Mouse (Mus musculus) ES-E14 (cell line): ENCODE measurements around the gene Gramd1b. TPM values are rescaled to one million over a fixed set of nuclear protein-coding genes. Genes with fewer than 3 reads are reported as not detected.

ENCODE experiments used
- DNase-seq: peaks from one replicate; pipeline ENCODE4 v3.0.0-alpha.2; 2013; ENCODE audit warnings: low read depth, low spot score
- H3K27ac ChIP-seq: 2 replicates; pipeline ENCODE4 v1.5.1; 2012; ENCODE audit warnings: low read depth, mild to moderate bottlenecking, low read length, moderate library complexity, mixed read lengths; ENCODE audit not compliant: poor library complexity, insufficient read depth, severe bottlenecking
- H3K36me3 ChIP-seq: 2 replicates; pipeline ENCODE4 v1.6.1; 2012; ENCODE audit warnings: mild to moderate bottlenecking, low read length, moderate library complexity, mixed read lengths; ENCODE audit not compliant: control insufficient read depth, poor library complexity, insufficient read depth, severe bottlenecking
- H3K4me1 ChIP-seq, 2 experiments: fragments of 150-350 bp in 1 of 2; sonication (generic) in 1 of 2; 2 replicates each; pipeline ENCODE4 v1.6.1; 2012; ENCODE audit warnings: low read length in 2 of 2, mild to moderate bottlenecking in 1 of 2, mixed read lengths in 1 of 2; ENCODE audit not compliant: control insufficient read depth in 2 of 2, insufficient read depth in 2 of 2, poor library complexity in 1 of 2
- H3K4me3 ChIP-seq, 2 experiments: fragments of 150-350 bp in 1 of 2; sonication (generic) in 1 of 2; 2 replicates each; pipeline ENCODE4 v1.5.1; 2012; ENCODE audit warnings: low read length in 2 of 2, low read depth in 1 of 2, mild to moderate bottlenecking in 1 of 2, mixed read lengths in 1 of 2; ENCODE audit not compliant: insufficient read depth in 1 of 2, poor library complexity in 1 of 2, severe bottlenecking in 1 of 2
- H3K9ac ChIP-seq: 2 replicates; pipeline ENCODE4 v1.6.1; 2012; ENCODE audit warnings: low read depth, mild to moderate bottlenecking, low read length, mixed read lengths; ENCODE audit not compliant: poor library complexity, insufficient read depth, severe bottlenecking
- H3K9me3 ChIP-seq: fragments of 150-350 bp; sonication (generic); 2 replicates; pipeline ENCODE4 v1.6.1; 2012; ENCODE audit warnings: low read depth, mild to moderate bottlenecking, low read length; ENCODE audit not compliant: control insufficient read depth, insufficient read depth
- CHD2 ChIP-seq: IDR thresholded peaks from 2 replicates; pipeline ENCODE4 v1.6.1; 2014; ENCODE audit warnings: mild to moderate bottlenecking, low read depth, low read length, inconsistent platforms
- HCFC1 ChIP-seq: IDR thresholded peaks from 2 replicates; pipeline ENCODE4 v1.6.1; 2012; ENCODE audit warnings: low read length, inconsistent platforms, borderline replicate concordance; ENCODE audit not compliant: insufficient read depth
- MAFK ChIP-seq: IDR thresholded peaks from 2 replicates; pipeline ENCODE4 v1.6.1; 2014; ENCODE audit warnings: mild to moderate bottlenecking, low read depth, low read length, inconsistent platforms; ENCODE audit not compliant: insufficient read depth
- ZC3H11A ChIP-seq: IDR thresholded peaks from 2 replicates; pipeline ENCODE4 v1.6.1; 2012; ENCODE audit warnings: low read depth, mild to moderate bottlenecking, inconsistent platforms, low read length, borderline replicate concordance
- ZNF384 ChIP-seq: IDR thresholded peaks from 2 replicates; pipeline ENCODE4 v1.6.1; 2012; ENCODE audit warnings: low read depth, low read length, inconsistent platforms
- in situ Hi-C, 2 experiments: fragments of 600-800 bp; cut with MboI; formaldehyde crosslinking; loops; one replicate each; pipeline ENCODE4 v1.15.1; 2025; ENCODE audit warnings: low sequenced_read_pairs in 2 of 2, inconsistent platforms in 1 of 2; ENCODE audit not compliant: unreplicated experiment in 2 of 2
- total RNA-seq: library from RNA; depleted of rRNA; stranded (reverse); fragments of 300-350 nt; gene quantifications from 2 replicates; pipeline ENCODE4 v1.2.3, GENCODE M21; 2012

Gramd1b gene
- total RNA-seq, 1 experiment, result 24.1 TPM

DNA sequence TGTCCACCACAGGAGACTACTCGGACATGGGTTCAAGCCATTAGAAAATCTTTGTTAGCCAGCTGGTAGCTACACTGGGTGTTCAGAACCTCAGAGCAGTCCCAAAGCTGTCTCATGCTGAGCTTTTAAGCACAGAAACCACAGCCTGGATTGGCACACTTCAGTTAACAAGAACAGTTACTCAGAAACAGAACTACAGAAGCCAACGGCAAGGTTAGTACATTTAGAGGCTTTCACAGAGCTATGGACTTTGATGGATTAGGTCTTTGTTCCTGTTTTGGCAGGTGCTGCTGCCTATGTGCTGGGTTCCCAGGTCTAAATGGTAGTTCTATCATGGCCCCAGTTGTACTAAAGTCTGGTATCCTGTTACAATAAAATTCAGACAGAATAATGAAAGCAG, 40.1 kb upstream of the Gramd1b start:
- Histone ChIP-seq H3K36me3 (no peaks in the 10 kb centered on the region), H3K9ac (no peak overlapping the region), H3K9me3 (no peaks in the 10 kb centered on the region), H3K27ac (no peak overlapping the region), H3K4me1 (no peaks in the 10 kb centered on the region), H3K4me3 (no peak overlapping the region)
- in situ Hi-C loops, result no loop called here
- DNase-seq, result no peak
- TF ChIP-seq HCFC1 (no peak), ZNF384 (no peak), MAFK (no peak), CHD2 (no peak), ZC3H11A (no peak)

DNA sequence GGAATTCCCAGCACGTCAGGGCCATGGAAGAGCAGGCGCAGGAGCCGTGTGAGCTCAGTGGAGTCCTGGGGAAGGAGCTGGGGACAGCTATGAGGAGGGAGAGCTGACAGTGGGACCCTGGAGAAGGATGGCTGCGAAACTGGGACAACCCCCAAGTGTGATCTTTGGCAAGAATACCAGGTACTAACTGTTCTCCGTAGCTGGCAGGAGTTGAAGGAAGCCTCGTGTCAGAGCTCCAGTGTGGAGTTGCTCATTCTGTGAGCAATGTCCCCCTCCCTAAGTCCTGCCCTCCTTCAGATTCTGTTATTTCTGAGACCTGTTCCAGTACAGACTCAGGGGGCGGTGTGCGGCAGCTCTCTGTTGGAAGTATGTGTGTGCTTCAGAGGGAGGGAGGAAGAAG, 36.9 kb upstream of the Gramd1b start:
- TF ChIP-seq MAFK (no peak), HCFC1 (no peak), ZNF384 (no peak)
- no peaks in the 10 kb centered on the region for H3K9me3 ChIP-seq
- no peaks in the 10 kb centered on the region for H3K4me1 ChIP-seq
- no peak for DNase-seq
- in situ Hi-C loops, result no loop called here
- H3K4me3 ChIP-seq, result no peak overlapping the region
- no peak overlapping the region for H3K27ac ChIP-seq
- no peaks in the 10 kb centered on the region for H3K36me3 ChIP-seq
- no peak overlapping the region for H3K9ac ChIP-seq

DNA sequence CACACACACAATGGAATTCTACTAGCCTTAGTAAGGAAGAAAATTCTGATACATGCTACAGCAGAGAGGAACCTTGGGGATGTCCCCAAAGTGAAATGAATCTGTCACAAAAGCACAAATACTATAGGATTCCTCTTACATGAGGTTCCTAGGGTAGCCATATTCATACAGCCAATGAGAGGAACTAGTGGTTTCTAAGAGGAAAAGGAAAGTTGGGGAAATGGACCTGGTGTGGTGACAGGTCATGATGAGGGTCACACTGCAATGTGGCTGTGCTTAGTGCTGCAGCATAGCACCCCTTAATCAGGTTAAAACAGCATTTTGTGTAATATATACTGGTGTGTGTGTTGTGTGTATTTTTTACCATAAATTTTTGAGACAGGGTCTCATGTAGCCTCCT, 32.6 kb upstream of the Gramd1b start:
- Histone ChIP-seq H3K4me1 (no peaks in the 10 kb centered on the region), H3K9me3 (no peaks in the 10 kb centered on the region), H3K4me3 (no peak overlapping the region), H3K36me3 (no peaks in the 10 kb centered on the region), H3K9ac (no peak overlapping the region), H3K27ac (no peak overlapping the region)
- DNase-seq, result no peak
- TF ChIP-seq MAFK (no peak), ZC3H11A (no peak), ZNF384 (no peak), HCFC1 (no peak), CHD2 (no peak)
- in situ Hi-C loops, result no loop called here

DNA sequence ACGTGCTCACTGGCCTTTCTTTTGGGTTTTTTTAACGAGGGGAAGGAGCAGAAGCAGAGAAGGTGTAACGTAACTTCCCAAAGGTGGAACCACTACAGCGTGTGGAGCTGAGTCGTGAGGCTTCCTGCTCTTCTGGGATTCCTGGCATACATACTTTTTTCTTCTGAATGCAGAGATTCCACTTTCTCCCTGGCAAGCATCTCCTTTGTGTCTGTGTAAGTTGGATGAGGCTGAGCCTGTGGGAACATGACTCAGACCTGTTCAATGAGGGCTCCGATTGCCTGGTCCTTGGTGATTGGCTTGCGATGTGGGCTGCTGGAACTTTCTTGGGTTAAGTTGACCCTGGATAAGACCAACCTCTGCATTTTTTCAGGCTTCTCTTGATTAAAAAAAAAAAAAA, 28.5 kb upstream of the Gramd1b start:
- Histone ChIP-seq H3K36me3 (no peaks in the 10 kb centered on the region), H3K27ac (no peak overlapping the region), H3K9ac (no peak overlapping the region), H3K9me3 (no peaks in the 10 kb centered on the region), H3K4me1 (no peaks in the 10 kb centered on the region), H3K4me3 (no peak overlapping the region)
- no peak for DNase-seq
- in situ Hi-C loops, result no loop called here
- TF ChIP-seq HCFC1 (no peak), ZNF384 (no peak), MAFK (no peak), CHD2 (no peak), ZC3H11A (no peak)

DNA sequence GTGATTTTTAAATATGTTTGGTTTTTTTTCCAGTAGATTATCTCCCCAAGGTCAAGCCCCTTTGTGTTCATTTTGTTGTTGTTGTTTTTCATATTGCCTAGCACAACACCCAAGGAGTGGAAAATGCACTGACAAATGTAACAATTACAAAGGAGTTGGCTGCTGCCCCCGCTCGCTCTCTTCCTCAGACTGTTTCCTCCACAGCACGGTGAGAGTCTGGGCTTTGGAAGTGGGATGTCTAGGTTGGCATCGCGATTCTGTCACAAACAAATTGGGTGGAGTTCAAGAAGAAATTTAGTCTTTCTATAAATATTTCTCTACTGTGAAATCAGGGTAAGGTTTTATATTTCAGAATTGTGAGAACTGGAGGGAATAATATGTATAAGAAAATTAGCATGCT, 26.6 kb upstream of the Gramd1b start:
- Histone ChIP-seq H3K9ac (no peak overlapping the region), H3K36me3 (no peaks in the 10 kb centered on the region), H3K9me3 (no peaks in the 10 kb centered on the region), H3K27ac (no peak overlapping the region), H3K4me1 (no peaks in the 10 kb centered on the region), H3K4me3 (no peak overlapping the region)
- in situ Hi-C loops, result no loop called here
- no peak for DNase-seq
- TF ChIP-seq CHD2 (no peak), ZC3H11A (no peak), MAFK (no peak), ZNF384 (no peak), HCFC1 (no peak)
